Mouse (Mus musculus) cerebellum, postnatal 36 days (tissue): ENCODE results near the gene Olfr1326-ps1.

Experiments
- DNase-seq, 2 experiments: peaks; one replicate each; pipeline ENCODE4 v3.0.0; 2021 to 2022; ENCODE audit warnings: mixed read lengths in 2 of 2

The Olfr1326-ps1 gene

DNA sequence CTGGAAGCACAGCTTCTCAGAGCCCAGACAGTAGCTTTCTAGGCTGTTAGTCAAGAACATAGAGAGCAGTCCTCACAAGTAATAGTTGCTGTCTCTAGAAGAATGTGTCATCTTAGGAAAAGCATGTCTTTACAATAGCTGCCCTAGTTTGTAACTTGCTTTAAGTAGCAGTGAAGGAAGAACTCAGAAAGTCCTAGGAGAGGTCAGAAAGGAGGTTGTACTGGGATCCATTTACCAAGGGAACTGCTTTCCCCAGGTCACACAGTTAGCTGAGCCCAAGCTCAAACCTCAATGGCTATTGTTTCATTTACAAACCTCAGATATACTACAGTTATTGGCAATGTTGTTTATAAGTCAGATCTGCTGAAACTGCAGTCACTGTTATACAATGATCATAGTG lies at the start of gene Olfr1326-ps1:
TSS of gene Olfr1326-ps1 (minus strand) at position 101 of the 400 bp plus-strand sequence.
- no peak for DNase-seq

DNA sequence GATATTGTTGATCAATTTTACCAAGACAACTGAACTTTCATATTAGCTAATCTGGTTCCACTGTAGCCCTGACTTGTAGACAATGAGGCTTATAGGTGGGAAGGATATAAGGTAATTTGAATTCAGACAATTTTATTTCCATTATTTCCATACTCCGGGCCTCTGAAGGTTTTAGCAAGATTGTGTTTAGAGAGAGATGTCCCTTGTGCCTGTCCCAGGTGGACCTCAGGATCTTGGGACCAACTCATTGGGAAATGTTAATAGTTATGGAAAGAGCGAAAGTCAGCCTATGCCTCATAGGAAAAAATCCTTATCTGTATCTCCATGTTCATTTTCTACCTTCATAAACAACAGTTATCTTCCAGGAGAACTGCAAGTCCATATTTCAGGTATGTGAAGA lies 17.7 kb upstream of the Olfr1326-ps1 start, which contains the start of gene Olfr1325:
TSS of gene Olfr1325 (plus strand) at position 301 of the 400 bp plus-strand sequence.
- DNase-seq: no peak
